Mouse (Mus musculus): Measurements from ENCODE around the gene Olfr424. TPM values are rescaled to one million over a fixed set of nuclear protein-coding genes. Genes with fewer than 3 reads are reported as not detected.

Gene Olfr424
- not detected for polyA plus RNA-seq (2015; fragmentation: Illumina TruSeq; extraction: RNeasy Lipid Tissue Mini Kit (QIAGEN cat#74804); ENCODE audit: low read depth, low replicate concordance)

DNA sequence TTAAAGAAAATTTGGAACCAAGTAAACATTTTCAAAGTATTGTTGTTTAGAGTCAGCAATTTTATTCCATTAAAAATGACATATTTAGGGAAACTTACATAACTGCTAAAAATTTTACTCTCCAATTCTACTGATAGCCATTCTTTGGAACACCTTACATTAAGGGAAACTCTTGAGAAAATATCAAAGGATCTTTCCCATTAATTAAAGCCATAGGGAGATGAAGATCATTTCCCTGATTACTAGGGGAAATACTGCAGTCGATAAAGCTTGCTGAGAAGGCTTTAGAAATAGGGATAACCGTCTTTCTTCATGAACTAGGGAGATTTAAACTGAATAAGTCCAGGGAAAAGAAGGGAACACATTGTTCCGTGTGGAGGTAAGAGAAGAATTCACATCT lies at the start of gene Olfr424:
TSS of gene Olfr424 (plus strand) at position 301 of the 400 bp plus-strand sequence.

GRCm38 (mm10) chr1:174084031-174084430 lies 47.3 kb upstream of the Olfr424 start, which contains the start of gene Olfr429:
Olfr429 (plus strand) TSS chr1:174084331.

DNA sequence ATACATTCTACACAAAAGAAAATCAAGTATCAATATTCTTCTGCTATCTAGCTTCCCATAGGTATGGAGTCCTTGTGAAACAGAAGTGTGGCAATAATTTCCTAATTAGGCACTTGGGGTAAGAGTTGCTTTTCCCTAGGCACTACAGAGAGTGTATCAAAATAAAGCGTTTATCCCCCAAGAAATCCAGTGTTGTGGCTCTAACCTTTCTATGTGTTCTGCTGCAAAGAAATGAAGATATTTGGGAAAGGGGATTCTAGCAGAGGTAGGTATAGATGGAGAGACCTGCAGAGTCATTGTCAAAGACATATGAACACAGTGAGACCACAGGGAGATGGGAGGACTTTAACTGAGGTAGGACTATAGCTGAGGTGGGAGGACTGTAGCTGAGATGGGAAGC lies 34.7 kb upstream of the Olfr424 start, which contains the start of gene Olfr427:
TSS of gene Olfr427 (plus strand) at position 301 of the 400 bp plus-strand sequence.

DNA sequence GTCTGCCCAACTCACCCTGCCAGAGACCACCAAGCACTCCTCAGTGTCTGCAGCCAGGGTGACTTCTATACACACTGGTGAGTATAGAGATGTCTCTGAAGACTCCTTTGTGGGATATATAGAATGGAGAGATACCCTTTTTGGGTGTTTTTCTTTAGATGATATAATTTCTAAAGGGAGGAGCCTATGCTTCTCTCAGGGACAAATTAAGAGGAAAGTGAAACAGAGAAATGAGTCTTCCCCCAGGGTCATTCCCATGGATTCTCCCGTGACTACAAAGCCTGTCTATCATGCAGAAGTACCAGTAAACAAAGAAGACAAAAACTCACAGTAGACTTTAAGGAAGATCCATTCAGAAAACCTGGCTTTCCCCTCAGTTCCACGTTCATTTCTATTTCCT lies 10.3 kb upstream of the Olfr424 start, which contains the start of gene Olfr231:
TSS of gene Olfr231 (minus strand) at position 101 of the 400 bp plus-strand sequence.

DNA sequence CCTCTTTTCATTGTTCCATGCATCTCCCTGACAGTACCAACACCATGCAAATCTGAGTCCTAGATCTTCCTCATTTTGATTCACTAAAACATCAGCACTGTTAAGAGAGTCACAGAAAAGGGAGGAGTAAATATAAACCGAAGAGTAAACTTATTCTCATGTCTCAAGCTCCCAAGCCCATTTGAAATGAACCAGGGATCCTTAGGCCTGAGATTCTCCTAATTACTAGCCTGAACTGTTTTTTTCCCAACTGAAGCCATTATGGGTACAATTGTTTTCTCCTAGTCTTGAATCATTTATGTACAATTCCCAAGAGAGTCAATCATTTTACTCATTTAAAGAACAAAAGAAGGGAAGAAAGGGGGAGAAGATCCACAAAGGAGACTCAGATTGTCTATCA lies 24.0 kb downstream of the Olfr424 start, which contains the start of gene Olfr420:
TSS of gene Olfr420 (plus strand) at position 301 of the 400 bp plus-strand sequence.

DNA sequence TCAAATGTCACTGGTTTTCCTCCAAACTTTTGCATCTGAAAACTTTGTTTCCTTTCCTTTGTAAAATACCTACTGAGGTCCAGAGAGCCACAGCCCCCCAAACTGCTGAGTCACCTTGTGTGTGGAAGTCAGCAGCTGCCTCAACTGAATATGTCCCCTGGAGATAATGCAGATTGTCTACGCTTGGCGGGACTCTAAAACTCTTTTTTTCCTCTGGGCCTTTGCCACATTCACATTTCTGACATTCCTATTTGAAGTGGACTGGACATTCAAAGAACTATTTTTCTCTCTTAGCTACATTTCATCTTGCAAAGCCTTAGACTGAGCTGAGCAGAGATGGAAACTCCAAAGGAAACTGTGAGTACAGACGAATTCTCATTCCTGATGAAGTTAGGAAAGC lies 41.3 kb downstream of the Olfr424 start, which contains the start of gene Spta1:
TSS of gene Spta1 (plus strand) at position 172 of the 400 bp plus-strand sequence.

Other genes starting within 250 kb of the Olfr424 start
- gene Ifi211, start 218.5 kb upstream of the Olfr424 start, polyA plus RNA-seq (2015; fragmentation: Illumina TruSeq; extraction: RNeasy Lipid Tissue Mini Kit (QIAGEN cat#74804); ENCODE audit: low read depth, low replicate concordance) = not detected
- 3.9 TPM for gene Mndal, start 189.0 kb upstream of the Olfr424 start, polyA plus RNA-seq (2015; fragmentation: Illumina TruSeq; extraction: RNeasy Lipid Tissue Mini Kit (QIAGEN cat#74804); ENCODE audit: low read depth, low replicate concordance)
- gene Ifi203, start 188.8 kb upstream of the Olfr424 start, polyA plus RNA-seq (2015; fragmentation: Illumina TruSeq; extraction: RNeasy Lipid Tissue Mini Kit (QIAGEN cat#74804); ENCODE audit: low read depth, low replicate concordance) = 2.4 TPM
- not detected for gene Ifi202b, start 148.8 kb upstream of the Olfr424 start, polyA plus RNA-seq (2015; fragmentation: Illumina TruSeq; extraction: RNeasy Lipid Tissue Mini Kit (QIAGEN cat#74804); ENCODE audit: low read depth, low replicate concordance)
- not detected for gene Ifi205, start 99.7 kb upstream of the Olfr424 start, polyA plus RNA-seq (2015; fragmentation: Illumina TruSeq; extraction: RNeasy Lipid Tissue Mini Kit (QIAGEN cat#74804); ENCODE audit: low read depth, low replicate concordance)
- gene Olfr433, start 90.8 kb upstream of the Olfr424 start, polyA plus RNA-seq (2015; fragmentation: Illumina TruSeq; extraction: RNeasy Lipid Tissue Mini Kit (QIAGEN cat#74804); ENCODE audit: low read depth, low replicate concordance) = not detected
- not detected for gene Olfr432, start 82.3 kb upstream of the Olfr424 start, polyA plus RNA-seq (2015; fragmentation: Illumina TruSeq; extraction: RNeasy Lipid Tissue Mini Kit (QIAGEN cat#74804); ENCODE audit: low read depth, low replicate concordance)
- not detected for gene Olfr430, start 64.9 kb upstream of the Olfr424 start, polyA plus RNA-seq (2015; fragmentation: Illumina TruSeq; extraction: RNeasy Lipid Tissue Mini Kit (QIAGEN cat#74804); ENCODE audit: low read depth, low replicate concordance)
- not detected for gene Olfr429, start 47.2 kb upstream of the Olfr424 start, polyA plus RNA-seq (2015; fragmentation: Illumina TruSeq; extraction: RNeasy Lipid Tissue Mini Kit (QIAGEN cat#74804); ENCODE audit: low read depth, low replicate concordance)
- gene Olfr427, start 34.6 kb upstream of the Olfr424 start, polyA plus RNA-seq (2015; fragmentation: Illumina TruSeq; extraction: RNeasy Lipid Tissue Mini Kit (QIAGEN cat#74804); ENCODE audit: low read depth, low replicate concordance) = not detected
- not detected for gene Olfr231, start 10.4 kb upstream of the Olfr424 start, polyA plus RNA-seq (2015; fragmentation: Illumina TruSeq; extraction: RNeasy Lipid Tissue Mini Kit (QIAGEN cat#74804); ENCODE audit: low read depth, low replicate concordance)
- not detected for gene Olfr420, start 24.1 kb downstream of the Olfr424 start, polyA plus RNA-seq (2015; fragmentation: Illumina TruSeq; extraction: RNeasy Lipid Tissue Mini Kit (QIAGEN cat#74804); ENCODE audit: low read depth, low replicate concordance)
- gene Spta1, start 41.3 kb downstream of the Olfr424 start, polyA plus RNA-seq (2015; fragmentation: Illumina TruSeq; extraction: RNeasy Lipid Tissue Mini Kit (QIAGEN cat#74804); ENCODE audit: low read depth, low replicate concordance) = not detected
- not detected for gene Olfr419, start 120.5 kb downstream of the Olfr424 start, polyA plus RNA-seq (2015; fragmentation: Illumina TruSeq; extraction: RNeasy Lipid Tissue Mini Kit (QIAGEN cat#74804); ENCODE audit: low read depth, low replicate concordance)
- not detected for gene Mptx1, start 199.0 kb downstream of the Olfr424 start, polyA plus RNA-seq (2015; fragmentation: Illumina TruSeq; extraction: RNeasy Lipid Tissue Mini Kit (QIAGEN cat#74804); ENCODE audit: low read depth, low replicate concordance)
- not detected for gene Olfr417, start 233.6 kb downstream of the Olfr424 start, polyA plus RNA-seq (2015; fragmentation: Illumina TruSeq; extraction: RNeasy Lipid Tissue Mini Kit (QIAGEN cat#74804); ENCODE audit: low read depth, low replicate concordance)